Mouse (Mus musculus): ENCODE measurements around the gene Wdr73.
"Not testable (repeated sequence)": the region's sequence is repeated elsewhere in the genome, so short reads cannot be mapped to it uniquely, and the experiment has no call there.

Gene Wdr73

DNA sequence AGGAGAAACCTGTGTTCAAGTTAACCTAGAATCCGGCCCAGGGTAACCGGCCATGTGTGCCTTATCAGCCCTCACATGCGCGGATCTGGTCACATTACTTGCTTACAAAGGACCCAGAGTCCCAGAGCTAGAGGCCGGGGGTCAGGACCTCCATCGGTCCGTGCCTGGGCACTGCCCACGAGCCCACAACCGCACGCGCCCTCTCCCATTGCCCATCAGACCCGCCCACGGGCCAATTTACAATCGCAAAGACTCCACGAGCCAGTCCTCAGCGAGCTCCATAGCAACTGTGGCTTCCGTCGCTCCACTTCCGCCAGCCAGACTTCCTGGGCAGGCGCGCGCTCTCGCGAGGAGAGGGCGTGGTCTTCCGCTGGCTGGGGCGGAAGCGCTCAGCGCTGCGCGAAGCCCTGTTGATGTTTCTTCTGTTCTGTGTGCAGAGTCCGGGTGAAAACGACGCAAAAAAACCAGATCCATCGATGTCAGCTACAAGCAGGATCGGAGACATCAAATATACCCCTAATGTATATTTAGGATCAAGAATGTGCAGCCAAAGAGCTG lies at the start of gene Wdr73:
TSS of gene Wdr73 (minus strand) at position 326 of the 558 bp plus-strand sequence.
- peak; percentile 97 for DNase-seq (ENCODE audit: low read depth, low spot score)

DNA sequence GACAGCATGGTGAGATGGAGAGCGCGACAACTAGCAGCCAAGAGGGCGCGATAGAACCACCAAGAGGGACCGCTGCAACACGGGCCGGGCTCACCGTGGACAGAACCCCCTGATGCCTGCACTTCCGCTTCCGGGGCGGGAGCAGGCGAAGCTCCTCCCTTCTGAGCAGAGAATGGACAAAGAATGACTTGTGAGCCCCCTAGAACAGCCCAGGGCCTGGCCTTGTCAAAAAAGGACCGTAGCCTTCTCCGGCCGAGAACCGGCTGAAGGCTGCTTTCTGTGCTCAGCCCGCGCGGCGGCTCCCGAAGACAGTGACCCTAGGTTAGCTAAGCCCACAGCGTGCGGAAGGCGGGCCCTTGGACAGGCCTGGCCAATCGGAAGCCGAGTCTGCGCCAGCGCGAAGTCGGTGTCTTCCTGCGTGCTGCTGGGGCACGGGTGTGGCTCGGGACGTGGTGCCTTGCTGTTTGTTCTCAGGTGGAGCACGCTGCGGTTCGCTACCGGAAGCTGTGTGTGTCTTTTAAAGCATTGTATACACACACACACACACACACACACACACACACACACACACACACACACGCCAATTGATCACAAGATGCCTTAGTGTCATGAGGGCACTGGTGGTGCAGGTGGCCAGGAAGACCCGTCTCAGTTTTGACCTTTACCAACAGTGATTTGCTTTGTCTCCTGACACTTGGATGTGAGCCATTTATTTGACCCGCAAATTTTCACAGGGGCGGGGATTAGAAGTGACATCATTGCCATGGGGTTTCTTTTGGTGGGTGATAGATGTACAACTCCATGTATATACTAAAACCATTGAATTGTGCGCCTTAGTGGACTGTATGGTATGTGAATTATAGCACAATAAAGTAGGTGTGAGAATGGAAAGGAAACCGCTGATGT lies 46.6 kb upstream of the Wdr73 start, which contains the start of gene Sec11a:
TSS of gene Sec11a (minus strand) at position 336 of the 906 bp plus-strand sequence.
- peak; percentile 97 for DNase-seq (ENCODE audit: low read depth, low spot score)

DNA sequence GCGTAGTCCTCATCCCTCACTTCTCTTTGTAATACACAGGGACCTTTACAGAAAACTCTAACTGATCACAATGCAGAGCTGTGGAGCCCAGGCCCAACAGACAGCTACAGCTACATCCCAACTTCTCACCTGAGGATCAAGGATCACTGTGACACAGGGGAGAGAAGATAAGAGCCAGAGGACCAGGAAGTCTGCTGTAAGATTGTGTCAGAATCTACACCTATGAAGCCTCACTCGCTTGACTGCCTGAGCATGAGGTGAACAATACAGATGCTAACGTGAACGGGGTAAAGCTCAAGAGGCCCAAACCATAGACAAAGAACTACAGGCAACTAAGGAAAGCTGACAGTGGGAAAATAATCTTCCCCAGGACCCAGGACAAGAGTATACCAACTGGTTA lies 38.7 kb upstream of the Wdr73 start:
- no peak for DNase-seq (ENCODE audit: low read depth, low spot score)

DNA sequence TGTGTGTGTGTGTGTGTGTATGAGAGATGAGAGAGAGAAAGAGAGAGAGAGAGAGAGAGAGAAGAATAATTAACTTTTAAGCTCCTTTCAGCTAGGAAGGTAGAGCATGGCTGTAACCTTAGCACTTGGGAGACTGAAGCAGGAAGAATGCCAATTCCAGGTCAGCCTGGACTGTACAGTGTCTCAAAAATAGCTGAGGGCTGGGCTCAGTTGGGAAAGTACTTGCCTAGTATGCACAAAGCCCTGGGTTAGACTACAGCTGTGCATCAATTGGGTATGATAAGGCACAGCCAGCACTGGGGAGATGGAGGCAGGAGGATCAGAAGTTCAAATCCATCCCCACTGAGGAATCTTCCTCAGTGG lies 36.2 kb upstream of the Wdr73 start:
- DNase-seq (ENCODE audit: low read depth, low spot score), result not testable (repeated sequence)

DNA sequence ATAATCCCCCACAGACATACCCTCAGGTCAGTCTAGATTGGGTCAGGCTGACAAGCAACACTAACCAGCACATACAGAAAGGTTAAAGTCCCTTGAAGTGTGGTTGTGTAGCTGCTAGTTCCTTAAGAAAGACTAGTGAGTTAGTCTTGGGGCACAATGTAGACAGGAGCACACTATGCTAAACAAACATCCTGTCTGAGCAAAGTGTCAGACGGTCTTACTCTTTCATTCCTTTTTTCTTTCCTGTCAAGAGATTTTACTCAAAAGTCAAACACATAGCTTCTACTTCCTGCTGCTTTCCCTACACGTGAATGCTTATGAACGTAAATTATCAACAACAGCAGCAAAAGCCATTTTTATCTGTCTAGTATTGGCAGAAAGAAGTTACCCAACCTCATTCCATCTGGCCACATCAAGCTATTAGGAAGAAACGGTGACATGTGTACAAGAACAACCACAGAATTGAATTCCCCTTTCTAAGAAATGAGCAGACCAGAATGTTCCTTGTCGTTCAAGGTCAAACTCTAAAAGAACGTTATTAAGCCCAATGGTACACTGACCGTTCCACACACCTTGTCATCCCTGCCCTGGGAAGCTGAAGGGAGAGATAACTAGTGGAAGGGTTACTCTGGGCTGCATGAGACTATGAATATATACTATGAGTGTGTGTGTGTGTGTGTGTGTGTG lies 35.7 kb upstream of the Wdr73 start:
- DNase-seq (ENCODE audit: low read depth, low spot score), result peak; percentile 47

DNA sequence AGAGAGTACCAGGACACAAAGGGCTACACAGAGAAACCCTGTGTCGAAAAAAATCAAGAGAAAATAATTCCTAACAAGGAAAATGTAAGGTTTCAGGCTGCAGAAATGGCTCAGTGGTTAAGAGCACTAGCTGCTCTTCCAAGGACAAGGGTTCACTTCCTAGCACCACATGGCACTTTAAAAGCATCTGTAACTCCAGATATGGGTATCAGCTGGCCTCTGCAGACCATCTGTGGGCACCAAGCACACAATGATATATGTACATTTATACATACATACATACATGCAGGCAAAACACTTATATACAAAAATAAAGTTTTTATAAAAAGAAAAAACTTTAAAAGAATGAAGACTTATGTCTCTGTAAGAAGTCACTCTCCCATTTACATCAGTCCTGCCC lies 34.8 kb upstream of the Wdr73 start:
- DNase-seq (ENCODE audit: low read depth, low spot score), result no peak

DNA sequence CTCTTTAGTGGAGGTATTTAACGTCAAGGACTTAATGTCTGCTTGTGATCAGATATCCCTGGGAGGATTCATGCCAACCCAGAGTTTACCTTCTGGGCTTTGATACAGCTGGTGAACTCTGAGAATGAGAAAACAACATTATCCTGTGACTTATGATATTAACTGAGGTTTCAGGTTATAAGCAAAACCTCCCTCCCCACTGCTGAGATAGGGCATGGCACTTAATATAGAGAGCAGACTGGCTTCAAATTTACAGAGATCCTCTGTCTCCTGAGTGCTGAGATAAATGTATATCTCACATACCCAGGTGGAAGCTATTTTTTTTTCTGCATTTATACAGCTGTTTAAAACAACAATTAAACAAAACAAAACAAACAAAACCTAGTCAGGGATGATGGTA lies 31.7 kb upstream of the Wdr73 start:
- no peak for DNase-seq (ENCODE audit: low read depth, low spot score)

DNA sequence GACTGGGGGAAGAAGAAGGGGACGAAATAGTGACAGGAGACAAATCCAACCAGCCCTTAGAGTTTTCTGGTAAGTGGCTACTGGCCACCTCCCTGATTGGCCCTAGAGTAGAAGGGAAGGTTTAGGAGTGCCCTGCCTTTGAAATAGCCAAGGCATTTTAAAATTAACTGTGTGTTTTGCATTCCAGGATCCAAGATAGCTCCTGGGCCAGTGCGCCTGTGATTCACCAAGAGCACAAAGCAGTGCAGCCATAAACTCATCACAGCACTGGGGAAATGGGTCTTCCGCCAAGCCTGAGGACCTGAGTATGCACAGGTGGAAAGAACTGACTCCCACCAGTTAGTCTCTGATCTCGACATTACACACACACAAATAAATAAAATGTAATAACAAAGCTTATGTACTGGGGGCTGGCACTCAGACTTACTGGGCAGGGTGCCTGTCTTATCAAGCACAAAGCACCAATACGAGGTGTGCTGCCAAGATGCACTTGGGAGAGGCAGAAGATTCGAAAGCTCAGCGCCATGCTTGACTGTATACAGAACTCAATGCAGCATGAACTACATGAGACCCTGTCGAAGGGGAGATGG lies 30.6 kb upstream of the Wdr73 start:
- DNase-seq (ENCODE audit: low read depth, low spot score), result no peak

DNA sequence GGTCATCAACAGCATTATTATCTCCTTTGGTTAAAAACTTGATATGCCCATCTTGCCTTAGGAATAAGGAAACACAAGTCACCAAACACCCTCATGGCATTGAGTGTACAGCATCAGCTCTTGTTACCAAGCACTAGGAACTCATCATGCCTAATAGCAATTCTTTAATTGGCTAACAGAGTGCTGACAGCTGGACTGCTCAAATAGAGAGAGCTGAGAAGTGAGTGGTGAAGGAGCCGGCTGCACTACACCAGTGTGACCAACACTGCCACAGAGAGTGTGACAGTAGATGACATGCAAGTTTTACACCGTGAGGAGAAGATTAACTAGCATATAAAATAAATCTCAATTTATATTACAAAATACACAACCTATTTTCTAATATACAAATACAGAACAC lies 22.1 kb upstream of the Wdr73 start:
- DNase-seq (ENCODE audit: low read depth, low spot score), result no peak

DNA sequence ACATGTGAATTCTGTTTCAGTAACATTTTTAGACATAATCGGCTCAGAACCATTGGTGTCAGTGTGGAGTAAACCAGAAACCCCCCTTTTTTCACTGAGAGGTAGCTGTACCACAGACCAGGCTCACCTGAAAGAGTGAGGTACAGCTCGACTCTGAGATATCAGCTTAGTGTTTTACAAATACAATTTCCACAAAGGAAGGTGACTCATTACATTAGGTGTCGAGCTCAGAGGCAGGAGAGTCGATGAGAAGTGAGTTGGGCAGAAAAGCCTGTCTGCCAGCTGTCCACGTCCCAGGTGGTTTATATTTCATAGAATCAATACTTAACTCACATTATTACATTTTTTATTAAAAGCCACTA lies 18.6 kb upstream of the Wdr73 start:
- DNase-seq (ENCODE audit: low read depth, low spot score), result peak; percentile 20

DNA sequence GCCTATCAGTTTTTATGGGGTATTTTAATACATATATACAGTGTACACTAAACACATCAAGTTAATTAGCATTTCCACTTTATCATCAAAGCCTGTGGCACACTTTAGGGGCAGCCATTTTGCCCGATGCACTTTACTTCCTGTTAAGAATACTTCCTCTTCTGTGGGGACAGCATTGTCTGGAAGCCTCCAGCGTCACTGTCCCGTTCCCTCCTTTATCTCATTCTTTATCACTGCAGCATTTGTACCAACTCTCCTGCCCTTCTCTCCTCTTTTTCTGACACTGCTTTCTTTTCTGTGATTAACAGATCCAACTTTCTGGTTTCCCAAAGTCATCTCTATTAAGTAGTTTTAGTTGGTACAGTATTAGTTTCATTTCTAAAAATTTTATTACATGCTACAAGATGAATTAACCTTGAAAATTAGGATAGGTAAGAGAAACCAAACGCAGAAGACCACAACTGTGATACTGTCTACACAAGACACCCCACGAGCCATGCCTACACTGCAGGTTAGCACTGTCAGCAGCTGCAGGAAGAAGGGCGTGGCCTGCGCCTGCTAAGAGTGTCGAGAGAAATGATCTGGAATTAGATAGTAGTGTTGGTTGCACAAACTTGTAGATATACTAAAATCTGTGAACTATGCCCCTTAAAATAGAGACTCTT lies 18.0 kb upstream of the Wdr73 start:
- peak; percentile 66 for DNase-seq (ENCODE audit: low read depth, low spot score)

DNA sequence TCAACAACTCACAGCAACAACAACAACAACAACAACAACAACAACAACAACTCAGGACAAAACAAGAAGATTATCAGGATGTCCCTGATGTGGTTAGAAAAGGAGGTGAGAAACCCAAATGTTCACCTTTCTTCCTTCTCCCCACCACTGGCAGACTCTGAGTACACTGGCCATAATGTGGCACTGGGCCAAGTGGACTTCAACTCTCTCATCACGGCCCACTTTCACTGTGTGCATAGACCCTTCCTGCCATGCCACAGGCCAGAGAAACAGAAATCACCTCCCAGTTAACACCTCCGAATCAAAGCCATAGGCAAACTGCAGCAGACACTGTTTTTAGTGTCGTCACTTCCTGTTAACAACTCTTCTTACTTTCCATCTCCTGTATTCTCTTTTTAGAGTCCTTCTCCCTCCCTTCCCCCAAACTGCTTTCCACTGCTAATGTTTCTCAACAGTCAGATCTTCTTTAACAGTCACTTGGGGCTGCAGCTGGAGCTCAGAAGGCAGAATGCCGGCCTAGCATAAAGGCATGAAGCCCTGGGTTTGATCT lies 16.9 kb upstream of the Wdr73 start:
- DNase-seq (ENCODE audit: low read depth, low spot score), result peak; percentile 61

DNA sequence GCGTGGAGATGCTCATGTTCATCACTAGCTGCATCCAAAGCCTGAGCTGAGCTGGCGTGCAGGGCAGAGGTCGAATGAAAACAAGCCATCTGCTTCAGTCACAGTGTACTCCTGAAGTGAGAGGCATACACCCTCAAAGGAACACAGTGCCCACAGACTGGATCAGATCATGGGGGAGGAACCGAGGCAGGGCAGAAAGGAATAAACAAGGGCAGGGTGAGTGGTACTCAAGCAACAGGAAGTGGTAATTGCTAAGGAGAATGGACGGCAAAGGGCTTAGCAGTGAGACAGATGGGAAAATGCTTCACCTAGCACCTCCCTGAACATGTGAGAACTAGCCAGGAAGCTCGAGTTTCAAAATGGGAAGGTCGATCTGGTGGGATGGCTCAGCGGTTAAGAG lies 11.4 kb upstream of the Wdr73 start:
- peak; percentile 19 for DNase-seq (ENCODE audit: low read depth, low spot score)

DNA sequence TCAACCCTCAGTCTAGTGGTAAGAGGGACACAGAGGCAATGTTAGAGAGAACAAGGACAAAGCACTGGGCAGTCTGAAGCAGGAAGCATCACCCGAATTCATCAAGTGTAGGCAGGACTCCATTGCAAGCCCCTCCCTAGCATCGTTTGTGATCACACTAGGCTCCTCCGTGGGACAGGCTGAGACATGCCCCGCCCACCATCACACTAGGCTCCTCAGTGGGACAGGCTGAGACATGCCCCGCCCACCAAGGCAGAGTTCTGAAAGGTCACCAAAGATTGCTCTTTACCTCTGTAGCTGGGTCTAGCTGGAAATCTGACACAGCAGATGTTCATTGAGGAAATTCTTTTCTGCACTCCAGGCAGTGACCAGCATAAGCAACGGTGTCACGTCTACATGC lies 10.0 kb upstream of the Wdr73 start:
- DNase-seq (ENCODE audit: low read depth, low spot score), result peak; percentile 59

DNA sequence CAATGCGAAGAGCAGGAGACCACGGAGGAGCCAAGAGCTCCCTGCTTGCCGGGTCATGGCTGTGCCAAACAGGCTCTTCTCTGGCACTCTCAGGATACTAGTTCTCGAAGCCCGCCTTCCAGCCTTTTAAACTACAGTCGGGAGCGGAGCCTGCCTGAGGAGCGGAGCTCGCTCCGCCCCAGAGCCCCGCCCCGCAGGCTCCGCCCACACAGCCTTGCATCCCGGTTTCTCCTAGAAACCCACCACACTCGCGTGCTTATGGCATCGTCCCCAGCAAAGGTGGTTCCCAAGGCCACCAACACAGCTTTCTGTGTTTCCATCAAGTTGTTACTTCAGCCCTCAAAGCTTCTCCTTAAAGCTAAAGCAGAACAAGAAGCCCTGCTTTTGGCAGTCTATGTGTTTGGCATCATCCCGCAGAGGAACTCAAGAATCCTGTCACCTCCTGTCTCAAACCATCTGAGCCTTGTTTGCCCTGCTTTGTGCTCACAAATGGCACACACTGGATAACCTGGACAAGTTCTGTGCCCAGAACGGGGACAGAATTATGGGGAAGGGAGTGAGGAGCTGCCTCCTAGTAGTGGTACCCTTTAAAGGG lies 3.9 kb upstream of the Wdr73 start, which contains the start of gene Nmb:
TSS of gene Nmb (minus strand) at position 156 of the 595 bp plus-strand sequence.
- DNase-seq (ENCODE audit: low read depth, low spot score), result peak; percentile 59

DNA sequence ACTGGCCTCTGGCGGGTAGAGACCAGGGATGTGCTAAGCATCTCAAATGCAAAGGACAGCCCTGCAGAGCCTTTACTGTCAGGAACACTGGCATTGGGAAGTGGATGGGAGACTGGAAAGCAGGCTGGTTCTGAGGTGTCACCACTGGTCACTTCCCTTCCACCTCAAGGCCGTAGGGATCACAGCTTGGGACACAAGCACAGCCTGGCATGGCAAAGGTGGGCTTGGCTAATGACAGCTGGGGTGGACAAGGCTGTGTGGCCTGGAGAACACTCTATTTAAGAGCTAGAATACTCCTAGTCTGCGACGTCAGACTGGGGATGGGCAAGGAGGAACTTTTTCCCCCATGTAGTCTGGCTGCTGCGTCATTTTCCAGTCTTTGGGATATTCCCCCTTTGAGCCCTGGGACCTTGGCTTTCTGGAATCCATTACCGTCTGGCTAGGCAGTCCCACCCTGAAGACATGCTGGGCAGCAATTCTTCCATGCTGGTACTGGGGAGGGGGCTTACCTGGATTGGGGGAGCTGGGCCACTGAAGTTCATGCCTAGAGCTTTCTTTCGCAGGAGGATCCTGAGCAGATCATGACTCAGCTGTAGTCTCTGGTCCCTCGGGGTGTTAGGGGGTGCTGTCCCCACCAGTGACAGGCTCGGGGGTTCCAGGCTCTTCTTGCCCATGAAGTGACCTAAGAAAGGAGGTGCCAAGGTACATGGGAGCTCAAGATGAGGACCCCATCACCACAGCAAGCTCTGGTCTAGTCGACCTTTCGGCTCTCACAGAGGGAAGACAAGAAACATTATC lies 2.8 kb upstream of the Wdr73 start:
- DNase-seq (ENCODE audit: low read depth, low spot score), result no peak

DNA sequence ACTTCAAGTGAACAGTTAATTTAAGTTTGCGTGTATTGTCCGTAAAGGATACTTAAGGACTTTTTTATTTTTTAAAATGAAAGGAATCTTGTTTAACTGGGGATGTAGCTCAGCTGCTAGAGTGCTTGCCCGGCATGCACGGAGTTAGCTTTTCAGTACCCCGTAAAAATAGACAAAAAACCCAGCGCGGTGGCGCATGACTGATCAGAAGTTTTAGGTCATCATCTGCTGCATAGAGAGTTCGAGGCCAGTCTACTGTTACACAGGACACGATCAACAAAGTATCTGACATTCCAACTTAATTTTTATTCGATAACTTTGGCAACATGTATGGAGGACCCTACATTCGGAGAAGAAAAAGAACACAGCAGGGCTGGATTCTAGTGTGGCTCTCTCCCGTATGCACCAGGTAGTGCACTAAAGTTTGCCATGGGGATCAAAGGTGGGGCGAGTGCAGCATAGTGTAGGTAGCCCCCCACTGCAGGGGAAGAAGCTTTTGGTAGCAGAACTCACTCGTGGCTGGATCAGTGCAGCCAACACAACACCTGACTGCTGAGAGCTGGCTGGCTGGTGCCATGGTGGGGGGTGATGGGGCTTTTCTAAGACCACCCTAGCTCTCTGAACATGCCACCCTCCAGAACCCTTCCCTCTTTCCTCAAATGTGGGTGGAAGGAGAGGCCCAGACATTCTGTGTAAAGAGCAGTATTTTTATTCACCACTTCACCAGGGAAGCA lies 639 bp upstream of the Wdr73 start:
- DNase-seq (ENCODE audit: low read depth, low spot score), result peak; percentile 33

DNA sequence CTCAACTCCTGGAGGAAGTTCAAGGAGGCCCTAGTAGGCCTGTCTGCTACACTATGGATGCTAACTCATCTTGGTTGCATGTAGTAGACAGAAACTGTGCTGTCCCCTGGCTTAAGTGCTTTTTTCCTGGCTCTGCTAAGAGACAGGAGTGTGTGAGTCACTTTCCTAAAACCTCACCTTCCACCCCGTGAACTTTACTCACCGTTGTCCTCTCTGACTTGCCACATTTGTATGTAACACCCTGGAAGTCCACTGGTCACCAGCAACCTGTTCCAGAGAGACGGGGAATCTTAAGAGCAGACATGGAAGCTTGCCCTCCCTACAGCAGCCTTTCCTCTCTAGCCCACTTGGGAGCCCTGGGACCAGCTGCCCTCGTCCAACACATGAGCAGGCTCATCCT lies 3.3 kb downstream of the Wdr73 start:
- no peak for DNase-seq (ENCODE audit: low read depth, low spot score)

DNA sequence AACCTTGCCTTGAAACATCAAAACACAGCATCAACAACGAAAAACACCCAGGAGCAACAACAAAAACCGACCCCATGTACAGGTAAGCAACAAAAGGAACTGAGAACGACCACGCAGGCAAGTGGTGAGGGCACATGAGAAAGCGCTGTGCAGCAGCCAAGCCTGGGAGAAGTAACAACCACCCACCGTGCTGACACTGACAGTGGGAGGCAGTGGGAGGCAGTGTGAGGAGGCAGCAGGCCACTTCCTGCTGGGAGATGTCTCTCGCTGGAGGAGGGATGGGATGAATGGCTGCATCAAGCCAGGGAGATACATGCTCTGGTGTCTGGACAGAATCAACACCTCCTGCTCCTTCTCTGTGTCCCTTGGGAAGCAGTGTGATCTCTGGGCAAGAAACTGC lies 3.9 kb downstream of the Wdr73 start:
- DNase-seq (ENCODE audit: low read depth, low spot score), result no peak
